Comparison of ENCODE assay signal across 20 mouse cellular contexts in the genomic region with DNA sequence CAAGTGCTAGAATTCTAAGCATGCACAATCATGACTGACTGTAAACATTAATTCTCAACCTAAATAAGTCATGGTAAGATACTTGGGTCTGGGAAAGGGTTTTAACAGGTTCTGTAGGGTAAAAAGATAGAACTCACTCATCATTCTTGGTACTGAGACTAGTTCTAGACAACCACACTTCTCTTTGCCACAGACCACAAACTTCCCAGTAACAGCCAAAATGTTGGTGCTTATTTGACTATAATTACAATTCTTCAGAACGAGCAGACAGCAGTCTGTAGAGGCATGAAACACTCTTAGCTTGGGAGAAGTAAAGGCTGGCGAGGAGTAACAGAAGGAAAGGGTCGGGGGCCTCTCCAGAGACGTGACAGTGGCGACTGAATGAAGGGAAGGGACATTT.
DNase-seq lines count a peak whose midpoint lies in the region; ATAC-seq lines count a peak whose summit lies in the region.
"Had no signal": no experiment of that assay in that cellular context is flagged by ENCODE, and none has a peak within 500 bp of the region (broad histone marks: within the 10 kb centered on the region; RNA-seq: fewer than 3 reads in every experiment).

No protein-coding gene starts in this region.

- peak; percentile 59 for DNase-seq in midbrain, embryonic 11.5 days (ENCODE audit: low spot score, missing footprints)
- no peak for DNase-seq in layer of hippocampus, adult 9-11 months
- no peak for DNase-seq in kidney, postnatal 14 days
- DNase-seq in heart, adult 9 months (ENCODE audit: low spot score in 2 of 2) = no peak
- DNase-seq: adrenal gland, postnatal 25 days; cerebellum, adult 2 months; gastrocnemius, postnatal 14 days; heart, adult 2 months; left cerebral cortex, postnatal 4 days; lung, adult 2 months; lung, postnatal 36 days; right cerebral cortex, adult 18-20 months had no signal

- H3K4me3 ChIP-seq in midbrain, embryonic 11.5 days (ENCODE audit: low read depth, low read length) = no peak overlapping the region
- H3K4me3 ChIP-seq in midbrain, embryonic 16.5 days (ENCODE audit: low read depth, low read length) = no peak overlapping the region
- H3K4me3 ChIP-seq in brown adipose tissue, adult 24 weeks (ENCODE audit: insufficient read depth, low read depth, low read length) = no peak overlapping the region
- H3K4me3 ChIP-seq in liver, embryonic 12.5 days = no peak overlapping the region
- H3K4me3 ChIP-seq: embryonic facial prominence, embryonic 10.5 days; heart, adult 2 months; left cerebral cortex, adult 2 months; midbrain, embryonic 10.5 days; neural tube, embryonic 12.5 days had no signal

- H3K27me3 ChIP-seq in midbrain, embryonic 11.5 days (ENCODE audit: control insufficient read depth, insufficient read depth, low read length) = no peaks in the 10 kb centered on the region
- no peaks in the 10 kb centered on the region for H3K27me3 ChIP-seq in midbrain, embryonic 16.5 days (ENCODE audit: control insufficient read depth, insufficient read depth, low read depth, low read length)
- H3K27me3 ChIP-seq in liver, embryonic 12.5 days (replicated peaks) = no peaks in the 10 kb centered on the region
- H3K27me3 ChIP-seq: neural tube, embryonic 12.5 days had no signal

- no peak overlapping the region for H3K4me2 ChIP-seq in midbrain, embryonic 11.5 days
- H3K4me2 ChIP-seq in midbrain, embryonic 16.5 days (ENCODE audit: low read length) = no peak overlapping the region
- H3K4me2 ChIP-seq in liver, embryonic 12.5 days = peak overlapping the region; percentile 48
- H3K4me2 ChIP-seq: neural tube, embryonic 12.5 days had no signal

- peaks cover 6% of the 10 kb centered on the region; the same call in 1 of the 2 replicates for H3K4me1 ChIP-seq in midbrain, embryonic 11.5 days (ENCODE audit: control insufficient read depth, insufficient read depth, low read length)
- peaks cover 8% of the 10 kb centered on the region for H3K4me1 ChIP-seq in midbrain, embryonic 16.5 days (ENCODE audit: control insufficient read depth, insufficient read depth, low read length)
- peaks cover 24% of the 10 kb centered on the region for H3K4me1 ChIP-seq in brown adipose tissue, adult 24 weeks (ENCODE audit: control insufficient read depth, insufficient read depth, insufficient read length, low read length)
- H3K4me1 ChIP-seq in liver, embryonic 12.5 days = peaks cover 84% of the 10 kb centered on the region

- H3K9ac ChIP-seq in midbrain, embryonic 11.5 days (ENCODE audit: low read length) = no peak overlapping the region
- H3K9ac ChIP-seq in midbrain, embryonic 16.5 days (ENCODE audit: low read depth, low read length) = no peak overlapping the region
- H3K9ac ChIP-seq in liver, embryonic 12.5 days = no peak overlapping the region
- H3K9ac ChIP-seq: neural tube, embryonic 12.5 days had no signal

- H3K9me3 ChIP-seq in midbrain, embryonic 11.5 days (ENCODE audit: control insufficient read depth, low read length) = no peaks in the 10 kb centered on the region
- no peaks in the 10 kb centered on the region for H3K9me3 ChIP-seq in midbrain, embryonic 16.5 days (replicated peaks; ENCODE audit: control insufficient read depth, low read length, poor library complexity, severe bottlenecking)
- H3K9me3 ChIP-seq in liver, embryonic 12.5 days (replicated peaks) = no peaks in the 10 kb centered on the region
- H3K9me3 ChIP-seq: embryonic facial prominence, embryonic 10.5 days; midbrain, embryonic 10.5 days; neural tube, embryonic 12.5 days had no signal

- 65% methylated on average over 5 of the region's 5 CpGs for WGBS in midbrain, embryonic 11.5 days
- whole genome bisulfite sequencing in midbrain, embryonic 16.5 days = 50% methylated on average over 5 of the region's 5 CpGs
- 22% methylated on average over 5 of the region's 5 CpGs for WGBS in liver, embryonic 12.5 days (ENCODE audit: insufficient replicate concordance)

- no peak overlapping the region for H3K27ac ChIP-seq in midbrain, embryonic 11.5 days (ENCODE audit: low read depth, low read length)
- no peak overlapping the region for H3K27ac ChIP-seq in midbrain, embryonic 16.5 days (ENCODE audit: low read length)
- 0 out of 2 replicates have a peak overlapping the region, but pooled peaks have one; percentile 32 for H3K27ac ChIP-seq in brown adipose tissue, adult 24 weeks (replicated peaks; ENCODE audit: low read depth, low read length)
- peak overlapping the region; percentile 63 for H3K27ac ChIP-seq in liver, embryonic 12.5 days
- H3K27ac ChIP-seq: embryonic facial prominence, embryonic 10.5 days; heart, adult 2 months; hindbrain, postnatal 0 days; left cerebral cortex, adult 2 months; midbrain, embryonic 10.5 days; neural tube, embryonic 12.5 days had no signal

- no peaks in the 10 kb centered on the region for H3K36me3 ChIP-seq in midbrain, embryonic 11.5 days (ENCODE audit: control insufficient read depth, insufficient read depth, low read length)
- no peaks in the 10 kb centered on the region for H3K36me3 ChIP-seq in midbrain, embryonic 16.5 days (ENCODE audit: control insufficient read depth, insufficient read depth, low read length)
- 0 out of 2 replicates have a peak, but pooled peaks cover 10% of the 10 kb centered on the region for H3K36me3 ChIP-seq in liver, embryonic 12.5 days
- H3K36me3 ChIP-seq: neural tube, embryonic 12.5 days had no signal

- ATAC-seq in midbrain, embryonic 11.5 days (ENCODE audit: low FRiP score) = no peak
- ATAC-seq in midbrain, embryonic 16.5 days = no peak
- no peak for ATAC-seq in liver, embryonic 12.5 days
- ATAC-seq: hindbrain, postnatal 0 days had no signal

Comparison
In these comparisons a context has a peak if more than half of its experiments do, and no peak if none do; other contexts are left out.
1. H3K27ac ChIP-seq: peak in brown adipose tissue, adult 24 weeks (single experiment) and liver, embryonic 12.5 days (single experiment); none in midbrain, embryonic 11.5 days (single experiment) and midbrain, embryonic 16.5 days (single experiment).